Mouse (Mus musculus) forebrain, embryonic 11.5 days (tissue): ENCODE results near the gene Gm7102. TPM values are rescaled to one million over a fixed set of nuclear protein-coding genes. Genes with fewer than 3 reads are reported as not detected.
"Not testable (repeated sequence)": the region's sequence is repeated elsewhere in the genome, so short reads cannot be mapped to it uniquely, and the experiment has no call there.

Experiments
- ATAC-seq: fragments of 200-750 bp; cut with Nextera tagmentation; replicated peaks from 2 replicates; pipeline ENCODE4 v1.8.0; 2017; ENCODE audit warnings: moderate TSS enrichment; ENCODE audit not compliant: low FRiP score
- DNase-seq: peaks from one replicate; pipeline ENCODE4 v3.0.0-alpha.2; 2017; ENCODE audit warnings: low spot score
- H3K27ac ChIP-seq: fragments of 300-500 bp; sonication (generic); 2 replicates; pipeline ENCODE4 v1.5.1; 2014; ENCODE audit warnings: low read depth, low read length
- H3K27me3 ChIP-seq: fragments of 300-500 bp; sonication (generic); 2 replicates; pipeline ENCODE4 v1.6.1; 2014; ENCODE audit warnings: mild to moderate bottlenecking, low read length, mixed read lengths; ENCODE audit not compliant: control insufficient read depth, insufficient read depth
- H3K36me3 ChIP-seq: fragments of 300-500 bp; sonication (generic); 2 replicates; pipeline ENCODE4 v1.6.1; 2014; ENCODE audit warnings: mild to moderate bottlenecking, low read length, moderate library complexity, mixed read lengths; ENCODE audit not compliant: control insufficient read depth, insufficient read depth
- H3K4me1 ChIP-seq: fragments of 300-500 bp; sonication (generic); replicated peaks from 2 replicates; pipeline ENCODE4 v1.6.1; 2014; ENCODE audit warnings: low read length, mixed read lengths; ENCODE audit not compliant: control insufficient read depth, insufficient read depth
- H3K4me2 ChIP-seq: fragments of 300-500 bp; sonication (generic); 2 replicates; pipeline ENCODE4 v1.6.1; 2014; ENCODE audit warnings: low read depth, mild to moderate bottlenecking, low read length, moderate library complexity, mixed read lengths; ENCODE audit not compliant: severe bottlenecking
- H3K4me3 ChIP-seq: fragments of 300-500 bp; sonication (generic); 2 replicates; pipeline ENCODE4 v1.5.1; 2014; ENCODE audit warnings: low read depth, low read length
- H3K9ac ChIP-seq: fragments of 300-500 bp; sonication (generic); 2 replicates; pipeline ENCODE4 v1.6.1; 2014; ENCODE audit warnings: low read length
- H3K9me3 ChIP-seq: fragments of 300-500 bp; sonication (generic); 2 replicates; pipeline ENCODE4 v1.6.1; 2016; ENCODE audit warnings: low read length, mixed read lengths; ENCODE audit not compliant: control insufficient read depth
- WGBS: fragments of 180-500 bp; shearing (Covaris S2); extraction: QIAGEN DNeasy Blood & Tissue Kit; methylation state at CpG from one replicate; pipeline ENCODE4 v1.1.7; 2014; 5-methylcytosine and 5-hydroxymethylcytosine counted together
- polyA plus RNA-seq: library from polyadenylated mRNA; unstranded; fragments of >200 nt; fragmentation: Nextera tagmentation; extraction: Ambion mirVana; gene quantifications from 2 replicates; pipeline ENCODE4 v1.2.1, GENCODE M21; 2014

The Gm7102 gene
- not detected in 2 replicates for polyA plus RNA-seq

DNA sequence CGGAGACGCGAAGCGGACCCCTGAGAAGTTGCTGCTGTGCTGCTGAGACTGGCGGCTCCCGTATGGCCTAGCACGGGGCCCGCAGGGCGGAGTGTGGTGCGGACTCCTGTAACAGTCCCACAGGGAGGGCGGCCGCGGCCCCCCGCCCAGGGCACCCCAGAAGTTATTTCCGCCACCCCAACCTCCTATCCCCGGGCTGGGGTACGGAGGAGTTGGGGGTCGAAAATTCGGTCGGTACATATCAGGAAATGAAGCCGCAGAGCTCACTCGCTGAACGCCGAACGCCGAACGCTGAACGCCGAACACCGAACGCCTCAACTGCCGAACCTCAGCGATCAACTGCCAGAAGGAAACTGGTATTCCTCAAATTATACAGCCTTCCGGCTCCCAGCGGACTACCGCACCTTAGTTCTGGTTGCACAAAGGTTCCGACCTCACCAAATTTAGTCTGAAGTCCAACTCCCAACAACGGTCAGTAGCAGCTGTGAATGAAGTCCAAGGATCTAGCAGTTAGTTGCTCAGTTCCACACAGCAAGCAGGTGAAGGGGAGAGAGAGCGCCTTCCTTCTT, at the start of gene Gm7102:
Gm7102 (minus strand) TSS at position 554 of the 569 bp plus-strand sequence.
- DNase-seq (peak; percentile 53), ATAC-seq (no peak)
- H3K9me3 ChIP-seq = no peaks in the 10 kb centered on the region
- WGBS = 34% methylated on average over 39 of the region's 39 CpGs
- no peak within 1 kb of the TSS for H3K27ac ChIP-seq
- 0 out of 2 replicates have a peak within 1 kb of the TSS, but pooled peaks have one; percentile 10 for H3K4me3 ChIP-seq
- H3K4me2 ChIP-seq = peak within 1 kb of the TSS; percentile 42
- no peaks in the 10 kb centered on the region for H3K27me3 ChIP-seq
- H3K9ac ChIP-seq = peak within 1 kb of the TSS; percentile 23; the same call in 1 of the 2 replicates
- no peaks in the 10 kb centered on the region for H3K36me3 ChIP-seq
- no peaks in the 10 kb centered on the region for H3K4me1 ChIP-seq

GRCm38 (mm10) chr19:61224678-61225525, 48.8 kb upstream of the Gm7102 start:
- H3K4me2 ChIP-seq = peak overlapping the region; percentile 52
- ATAC-seq (peak; percentile 17), DNase-seq (peak; percentile 73)
- H3K4me1 ChIP-seq = no peaks in the 10 kb centered on the region
- peak overlapping the region; percentile 45 for H3K4me3 ChIP-seq
- no peaks in the 10 kb centered on the region for H3K36me3 ChIP-seq
- H3K9ac ChIP-seq = peak overlapping the region; percentile 47
- H3K27ac ChIP-seq = no peak overlapping the region
- no peaks in the 10 kb centered on the region for H3K9me3 ChIP-seq
- H3K27me3 ChIP-seq = no peaks in the 10 kb centered on the region
- 29% methylated on average over 53 of the region's 53 CpGs for WGBS

- no peak for DNase-seq
These were observed 47.7 kb upstream of the Gm7102 start for GRCm38 (mm10) chr19:61223706-61224328.

DNA sequence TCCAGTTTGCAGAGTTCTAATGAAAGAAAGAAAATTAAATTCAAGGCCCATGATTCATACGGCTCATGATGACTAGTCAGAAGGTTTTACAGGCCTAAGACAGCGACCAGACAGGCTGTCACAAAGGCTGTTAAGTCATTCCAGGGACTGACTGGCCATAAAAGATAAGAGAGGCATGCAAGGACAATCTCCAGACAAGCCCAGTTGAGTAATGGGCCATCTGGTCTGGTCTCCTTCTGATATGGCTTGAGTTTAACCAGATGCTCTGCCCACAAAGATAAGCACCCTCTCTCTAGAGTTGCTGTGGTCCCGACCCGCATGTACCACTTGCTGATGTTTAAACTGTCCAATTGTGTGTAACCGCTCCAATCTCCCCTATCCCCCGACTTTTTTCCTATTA, 31.4 kb upstream of the Gm7102 start:
- H3K9ac ChIP-seq, DNase-seq, H3K4me1 ChIP-seq, H3K36me3 ChIP-seq, H3K4me3 ChIP-seq, H3K27me3 ChIP-seq, H3K9me3 ChIP-seq, ATAC-seq, H3K27ac ChIP-seq, H3K4me2 ChIP-seq: not testable (repeated sequence)
- 84% methylated on average over 6 of the region's 6 CpGs for WGBS

More at GRCm38 (mm10) chr19:61223706-61224328, 47.7 kb upstream of the Gm7102 start:
- WGBS = 92% methylated on average over 6 of the region's 6 CpGs
- Histone ChIP-seq H3K9me3 (no peaks in the 10 kb centered on the region), H3K27me3 (no peaks in the 10 kb centered on the region), H3K9ac (no peak overlapping the region), H3K27ac (no peak overlapping the region), H3K36me3 (no peaks in the 10 kb centered on the region), H3K4me3 (no peak overlapping the region), H3K4me1 (no peaks in the 10 kb centered on the region), H3K4me2 (no peak overlapping the region)
- ATAC-seq = no peak

GRCm38 (mm10) chr19:61199836-61200235, 23.7 kb upstream of the Gm7102 start:
- Histone ChIP-seq H3K9me3 (no peaks in the 10 kb centered on the region), H3K27me3 (no peaks in the 10 kb centered on the region), H3K4me1 (no peaks in the 10 kb centered on the region), H3K27ac (no peak overlapping the region), H3K4me2 (no peak overlapping the region), H3K4me3 (no peak overlapping the region), H3K9ac (no peak overlapping the region), H3K36me3 (no peaks in the 10 kb centered on the region)
- WGBS = 22% methylated on average over 10 of the region's 10 CpGs
- ATAC-seq = no peak
- peak; percentile 51 for DNase-seq

- no peaks in the 10 kb centered on the region for H3K36me3 ChIP-seq
- no peaks in the 10 kb centered on the region for H3K4me1 ChIP-seq
- 14% methylated on average over 13 of the region's 13 CpGs for WGBS
- H3K9ac ChIP-seq = no peak overlapping the region
- no peak overlapping the region for H3K4me2 ChIP-seq
- peak; percentile 91 for DNase-seq
- H3K27ac ChIP-seq = no peak overlapping the region
- no peaks in the 10 kb centered on the region for H3K27me3 ChIP-seq
- H3K9me3 ChIP-seq = no peaks in the 10 kb centered on the region
- no peak for ATAC-seq
- H3K4me3 ChIP-seq = no peak overlapping the region
These were observed 23.2 kb upstream of the Gm7102 start for GRCm38 (mm10) chr19:61199316-61199715.

GRCm38 (mm10) chr19:61183590-61183989, 7.5 kb upstream of the Gm7102 start, which contains the start of gene Gm6020:
Gene Gm6020, plus strand, starts transcription at chr19:61183890.
- H3K4me2 ChIP-seq, DNase-seq, H3K27me3 ChIP-seq, ATAC-seq, H3K9me3 ChIP-seq, H3K27ac ChIP-seq, H3K36me3 ChIP-seq, H3K4me1 ChIP-seq, H3K9ac ChIP-seq, H3K4me3 ChIP-seq: not testable (repeated sequence)
- 85% methylated on average over 2 of the region's 2 CpGs for WGBS

DNA sequence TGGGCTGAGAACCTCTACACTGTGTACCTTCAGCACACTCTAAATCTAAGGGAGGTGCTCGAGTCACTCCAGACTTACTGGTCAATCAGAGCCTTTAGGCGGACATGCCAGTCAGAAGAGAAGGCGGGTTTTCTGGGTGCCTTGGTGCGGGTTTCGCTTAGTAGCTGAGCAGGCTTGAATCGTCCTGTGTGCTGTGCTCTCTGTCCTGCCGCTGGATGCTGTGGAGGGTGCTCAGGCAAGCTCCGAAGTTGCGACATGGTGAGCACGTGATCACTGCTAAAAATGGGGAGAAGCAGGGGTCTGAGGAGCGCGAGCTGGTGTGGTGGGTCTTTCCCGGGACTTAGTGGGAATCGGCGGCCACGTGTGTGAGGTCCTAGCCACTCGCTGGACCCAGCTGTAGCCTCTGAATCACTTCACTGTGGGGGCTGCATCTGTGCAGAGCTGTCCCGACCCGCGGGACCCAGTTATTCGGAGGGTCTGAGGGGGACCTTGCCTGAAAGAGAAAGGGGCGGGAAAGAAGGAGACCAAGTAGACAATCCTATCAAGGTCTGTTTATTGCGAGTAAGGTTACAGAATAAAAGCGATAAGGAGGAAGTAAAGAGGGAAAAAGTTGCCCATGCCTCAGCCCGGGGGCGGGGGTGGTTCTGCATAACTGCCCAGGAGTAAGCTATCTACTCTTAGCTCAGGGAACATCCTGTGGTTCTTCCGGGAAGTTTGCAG, 24.2 kb downstream of the Gm7102 start:
- Histone ChIP-seq H3K4me1 (no peaks in the 10 kb centered on the region), H3K9me3 (no peaks in the 10 kb centered on the region), H3K27ac (no peak overlapping the region), H3K9ac (peak overlapping the region; percentile 54), H3K27me3 (no peaks in the 10 kb centered on the region), H3K36me3 (no peaks in the 10 kb centered on the region), H3K4me2 (peak overlapping the region; percentile 70), H3K4me3 (peak overlapping the region; percentile 34)
- 7% methylated on average over 27 of the region's 27 CpGs for WGBS
- ATAC-seq = peak; percentile 76
- DNase-seq = peak; percentile 56
